Mouse (Mus musculus) bone marrow macrophage, adult 2 months (primary cell): ENCODE measurements around the gene Mid1.
"Not testable (repeated sequence)": the region's sequence is repeated elsewhere in the genome, so short reads cannot be mapped to it uniquely, and the experiment has no call there.

Source experiments
- CTCF ChIP-seq: IDR thresholded peaks from 2 replicates; pipeline ENCODE4 v1.5.1; 2012; ENCODE audit warnings: low read depth, mild to moderate bottlenecking, low read length, moderate library complexity
- POLR2A ChIP-seq: IDR thresholded peaks from 2 replicates; pipeline ENCODE4 v1.6.1; 2012; ENCODE audit warnings: mild to moderate bottlenecking, low read depth, low read length, borderline replicate concordance

- TF ChIP-seq POLR2A, CTCF: not testable (repeated sequence)
Observed at GRCm38 (mm10) chrX:169988571-169989218, 303.7 kb downstream of the Mid1 start.
